Mouse (Mus musculus): ENCODE measurements around the gene Hexim1. TPM values are rescaled to one million over a fixed set of nuclear protein-coding genes. Genes with fewer than 3 reads are reported as not detected.

Gene Hexim1
- polyA plus RNA-seq, 1 experiment from 2014 or later, result 7.1 TPM

- no peak for ATAC-seq (ENCODE audit: low FRiP score, low TSS enrichment)
- Histone ChIP-seq H3K9ac (ENCODE audit: low read depth, low read length) (no peak overlapping the region), H3K9me3 (ENCODE audit: control insufficient read depth, low read length) (no peaks in the 10 kb centered on the region), H3K4me1 (ENCODE audit: control insufficient read depth, insufficient read depth, low read length) (peaks cover 8% of the 10 kb centered on the region), H3K27ac (ENCODE audit: low read depth, low read length) (no peak overlapping the region), H3K4me2 (replicated peaks; ENCODE audit: low read depth, low read length) (no peak overlapping the region), H3K36me3 (ENCODE audit: control insufficient read depth, insufficient read depth, low read length) (no peaks in the 10 kb centered on the region), H3K27me3 (ENCODE audit: control insufficient read depth, insufficient read depth, low read length) (no peaks in the 10 kb centered on the region), H3K4me3 (ENCODE audit: low read length) (no peak overlapping the region)
- WGBS, result 58% methylated on average over 5 of the region's 5 CpGs
These were observed 3.6 kb downstream of the Hexim1 start for GRCm38 (mm10) chr11:103119609-103120008.

DNA sequence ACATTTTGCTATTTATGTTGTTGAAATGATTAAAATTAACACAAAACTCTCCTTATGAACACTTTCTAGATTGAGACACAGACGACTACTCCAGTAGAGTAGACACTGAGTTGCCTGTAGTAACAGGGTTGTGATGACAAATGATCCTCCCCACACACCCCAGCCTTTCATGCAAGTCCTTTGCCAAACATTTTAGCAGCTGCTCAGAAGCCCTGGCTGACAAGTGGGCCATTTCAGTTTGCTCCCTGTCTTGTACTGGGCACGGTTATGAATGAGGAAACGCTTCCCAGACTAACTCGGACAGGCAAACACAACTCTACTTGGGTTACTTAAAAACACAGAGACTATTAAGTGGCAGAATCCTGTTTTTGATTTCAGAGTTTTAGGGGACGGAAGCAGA, 4.3 kb downstream of the Hexim1 start:
- no peak overlapping the region for H3K4me2 ChIP-seq (replicated peaks; ENCODE audit: low read depth, low read length)
- no peak for ATAC-seq (ENCODE audit: low FRiP score, low TSS enrichment)
- 56% methylated on average over 5 of the region's 5 CpGs for WGBS

DNA sequence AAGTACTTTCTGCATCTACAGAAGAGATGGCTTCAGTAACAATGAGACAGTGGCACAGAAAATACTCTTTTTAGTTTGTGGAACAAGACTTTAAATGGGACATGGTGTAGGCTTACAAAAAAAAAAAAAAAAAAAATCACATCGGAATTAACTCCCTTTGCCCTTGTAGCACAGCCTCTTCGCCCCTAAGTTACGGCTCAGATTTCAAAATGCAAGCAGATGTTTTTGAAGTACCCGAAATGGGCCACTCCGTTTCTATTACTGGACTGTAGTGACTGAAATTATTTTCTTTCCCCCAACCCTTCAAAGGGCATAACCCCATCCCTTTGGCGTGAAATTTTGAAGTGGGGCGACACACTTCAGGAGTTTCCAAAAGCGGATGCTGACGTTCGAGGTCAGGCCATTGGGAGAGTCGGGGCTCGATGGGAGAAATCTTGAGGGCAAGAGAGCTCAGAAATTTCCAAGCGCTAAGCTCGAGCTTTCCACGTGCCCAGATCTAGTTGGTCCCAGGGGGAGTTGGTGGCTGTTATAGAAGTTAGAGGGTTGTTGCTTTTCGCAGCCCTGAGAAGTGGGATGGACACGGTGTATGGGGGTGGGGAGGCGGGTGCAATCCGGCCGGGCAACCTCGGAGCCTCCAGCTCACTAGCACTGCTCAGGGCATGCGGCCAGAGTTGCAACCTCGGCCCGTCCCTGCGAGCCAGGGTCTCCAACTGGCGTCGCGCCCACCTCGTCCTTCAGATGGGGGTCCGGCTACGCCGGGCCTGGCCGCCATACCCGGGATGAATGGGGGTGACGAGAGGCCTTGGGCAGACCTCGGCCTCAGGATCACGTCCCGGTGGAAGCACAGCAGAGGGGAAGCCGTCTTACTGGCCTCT, 15.9 kb downstream of the Hexim1 start, which contains the start of gene Hexim2:
Gene Hexim2 (plus strand): TSS at position 729 of the 875 bp plus-strand sequence.
- under 1% methylated on average over 39 of the region's 39 CpGs for WGBS
- peak; percentile 59 for ATAC-seq (ENCODE audit: low FRiP score, low TSS enrichment)
- H3K36me3 ChIP-seq (ENCODE audit: control insufficient read depth, insufficient read depth, low read length), result no peaks in the 10 kb centered on the region

More for the DNA sequence above, 4.3 kb downstream of the Hexim1 start:
- Histone ChIP-seq H3K27ac (ENCODE audit: low read depth, low read length) (no peak overlapping the region), H3K36me3 (ENCODE audit: control insufficient read depth, insufficient read depth, low read length) (no peaks in the 10 kb centered on the region), H3K4me3 (ENCODE audit: low read length) (no peak overlapping the region), H3K4me1 (ENCODE audit: control insufficient read depth, insufficient read depth, low read length) (peaks cover 5% of the 10 kb centered on the region; the same call in 1 of the 2 replicates), H3K27me3 (ENCODE audit: control insufficient read depth, insufficient read depth, low read length) (no peaks in the 10 kb centered on the region), H3K9ac (ENCODE audit: low read depth, low read length) (no peak overlapping the region), H3K9me3 (ENCODE audit: control insufficient read depth, low read length) (no peaks in the 10 kb centered on the region)

DNA sequence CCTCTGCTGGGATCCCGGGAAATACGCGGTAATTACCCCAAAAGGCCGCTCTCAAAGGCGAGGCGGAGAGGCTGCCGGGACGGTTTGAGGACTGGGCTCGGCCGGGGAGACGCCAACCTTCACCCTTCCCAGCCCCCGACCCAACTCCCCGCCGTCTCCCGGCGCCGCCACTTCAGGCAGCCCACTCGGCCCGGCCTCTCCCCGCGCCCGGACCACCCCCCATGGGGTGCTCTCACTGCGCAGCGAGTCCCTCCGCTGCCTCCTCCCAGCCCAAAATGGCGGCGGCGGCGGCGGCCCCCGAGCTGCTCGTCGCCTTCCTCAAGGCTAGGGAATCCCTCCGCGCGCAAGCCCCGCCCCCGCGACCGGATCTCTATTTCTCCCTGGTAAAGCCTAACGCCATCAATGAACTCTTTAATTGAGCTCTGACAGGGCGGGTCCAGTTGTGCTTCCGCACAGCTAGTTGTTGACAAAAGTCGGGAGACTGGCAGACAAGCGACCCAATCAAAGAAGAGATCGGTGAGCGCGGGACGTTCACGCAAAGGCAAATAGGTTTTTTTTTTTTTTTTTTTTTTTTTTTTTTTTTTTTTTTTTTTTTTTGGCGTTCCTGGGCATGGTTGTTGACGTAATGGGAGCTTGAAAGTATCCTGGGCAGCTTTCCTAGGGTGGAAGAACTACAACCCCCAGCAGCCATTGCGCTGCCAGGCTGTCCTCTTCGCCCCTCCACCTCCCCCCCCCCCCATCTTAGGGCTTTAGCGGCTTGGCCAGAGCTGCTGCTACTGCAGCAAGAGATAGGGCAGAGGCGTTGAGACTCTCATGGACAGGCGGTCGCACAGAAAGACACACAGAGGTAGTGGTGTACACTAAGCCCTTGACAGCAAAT, 16.8 kb downstream of the Hexim1 start:
- under 1% methylated on average over 57 of the region's 58 CpGs for WGBS
- H3K4me3 ChIP-seq (ENCODE audit: low read length), result peak overlapping the region; percentile 98

More for the DNA sequence above, 15.9 kb downstream of the Hexim1 start, which contains the start of gene Hexim2:
- Histone ChIP-seq H3K4me2 (replicated peaks; ENCODE audit: low read depth, low read length) (peak within 1 kb of the TSS; percentile 57), H3K9me3 (ENCODE audit: control insufficient read depth, low read length) (no peaks in the 10 kb centered on the region), H3K9ac (ENCODE audit: low read depth, low read length) (peak within 1 kb of the TSS; percentile 100), H3K4me1 (ENCODE audit: control insufficient read depth, insufficient read depth, low read length) (peaks cover 25% of the 10 kb centered on the region; the same call in 1 of the 2 replicates), H3K27ac (ENCODE audit: low read depth, low read length) (peak within 1 kb of the TSS; percentile 98), H3K4me3 (ENCODE audit: low read length) (peak within 1 kb of the TSS; percentile 98), H3K27me3 (ENCODE audit: control insufficient read depth, insufficient read depth, low read length) (no peaks in the 10 kb centered on the region)

GRCm38 (mm10) chr11:103133456-103134185, 17.6 kb downstream of the Hexim1 start:
- Histone ChIP-seq H3K9ac (ENCODE audit: low read depth, low read length) (peak overlapping the region; percentile 58), H3K4me1 (ENCODE audit: control insufficient read depth, insufficient read depth, low read length) (peaks cover 25% of the 10 kb centered on the region; the same call in 1 of the 2 replicates), H3K4me3 (ENCODE audit: low read length) (peak overlapping the region; percentile 34), H3K9me3 (ENCODE audit: control insufficient read depth, low read length) (no peaks in the 10 kb centered on the region), H3K36me3 (ENCODE audit: control insufficient read depth, insufficient read depth, low read length) (no peaks in the 10 kb centered on the region; the same call in 1 of the 2 replicates), H3K27ac (ENCODE audit: low read depth, low read length) (peak overlapping the region; percentile 77; the same call in 1 of the 2 replicates), H3K4me2 (replicated peaks; ENCODE audit: low read depth, low read length) (peak overlapping the region; percentile 57), H3K27me3 (ENCODE audit: control insufficient read depth, insufficient read depth, low read length) (no peaks in the 10 kb centered on the region)
- WGBS, result 62% methylated on average over 6 of the region's 6 CpGs
- ATAC-seq (ENCODE audit: low FRiP score, low TSS enrichment), result no peak

More for the DNA sequence above, 16.8 kb downstream of the Hexim1 start:
- Histone ChIP-seq H3K36me3 (ENCODE audit: control insufficient read depth, insufficient read depth, low read length) (no peaks in the 10 kb centered on the region), H3K9ac (ENCODE audit: low read depth, low read length) (peak overlapping the region; percentile 100), H3K27me3 (ENCODE audit: control insufficient read depth, insufficient read depth, low read length) (no peaks in the 10 kb centered on the region), H3K9me3 (ENCODE audit: control insufficient read depth, low read length) (no peaks in the 10 kb centered on the region), H3K27ac (ENCODE audit: low read depth, low read length) (peak overlapping the region; percentile 98), H3K4me1 (ENCODE audit: control insufficient read depth, insufficient read depth, low read length) (peaks cover 25% of the 10 kb centered on the region; the same call in 1 of the 2 replicates), H3K4me2 (replicated peaks; ENCODE audit: low read depth, low read length) (peak overlapping the region; percentile 57)
- ATAC-seq (ENCODE audit: low FRiP score, low TSS enrichment), result peak; percentile 94

DNA sequence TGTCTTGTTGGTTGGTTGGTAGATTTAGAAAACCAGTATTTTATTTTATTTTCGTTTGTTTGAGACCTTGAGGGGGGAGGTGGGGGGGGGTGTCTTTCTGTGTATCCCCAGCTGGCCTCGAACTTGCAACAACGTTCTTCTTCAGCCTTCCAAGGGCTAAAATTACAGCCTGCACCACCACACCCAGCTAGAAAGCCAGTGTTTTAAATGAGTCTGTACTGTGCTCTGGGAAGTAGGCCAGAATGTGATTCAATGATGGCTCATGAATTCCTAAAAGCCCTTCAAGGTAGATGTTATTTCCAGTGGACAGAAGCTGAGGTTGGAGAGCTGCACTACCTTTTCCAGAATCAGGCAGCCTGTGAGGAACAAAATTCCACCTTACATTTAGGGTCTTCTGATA, 18.2 kb downstream of the Hexim1 start:
- no peak overlapping the region for H3K27ac ChIP-seq (ENCODE audit: low read depth, low read length)
- WGBS, result 85% methylated on average over 3 of the region's 3 CpGs

GRCm38 (mm10) chr11:103136039-103136577, 20.1 kb downstream of the Hexim1 start:
- WGBS, result 83% methylated on average over 8 of the region's 8 CpGs

More for the DNA sequence above, 18.2 kb downstream of the Hexim1 start:
- no peaks in the 10 kb centered on the region for H3K27me3 ChIP-seq (ENCODE audit: control insufficient read depth, insufficient read depth, low read length)
- no peak overlapping the region for H3K4me2 ChIP-seq (replicated peaks; ENCODE audit: low read depth, low read length)
- no peak overlapping the region for H3K4me3 ChIP-seq (ENCODE audit: low read length)
- peaks cover 4% of the 10 kb centered on the region; the same call in 1 of the 2 replicates for H3K36me3 ChIP-seq (ENCODE audit: control insufficient read depth, insufficient read depth, low read length)
- H3K9ac ChIP-seq (ENCODE audit: low read depth, low read length), result no peak overlapping the region
- peaks cover 25% of the 10 kb centered on the region; the same call in 1 of the 2 replicates for H3K4me1 ChIP-seq (ENCODE audit: control insufficient read depth, insufficient read depth, low read length)
- H3K9me3 ChIP-seq (ENCODE audit: control insufficient read depth, low read length), result no peaks in the 10 kb centered on the region
- no peak for ATAC-seq (ENCODE audit: low FRiP score, low TSS enrichment)

More at GRCm38 (mm10) chr11:103136039-103136577, 20.1 kb downstream of the Hexim1 start:
- no peak overlapping the region for H3K9ac ChIP-seq (ENCODE audit: low read depth, low read length)
- peaks cover 22% of the 10 kb centered on the region; the same call in 1 of the 2 replicates for H3K4me1 ChIP-seq (ENCODE audit: control insufficient read depth, insufficient read depth, low read length)
- H3K4me3 ChIP-seq (ENCODE audit: low read length), result no peak overlapping the region
- H3K9me3 ChIP-seq (ENCODE audit: control insufficient read depth, low read length), result no peaks in the 10 kb centered on the region
- H3K27me3 ChIP-seq (ENCODE audit: control insufficient read depth, insufficient read depth, low read length), result no peaks in the 10 kb centered on the region
- no peak overlapping the region for H3K27ac ChIP-seq (ENCODE audit: low read depth, low read length)
- H3K4me2 ChIP-seq (replicated peaks; ENCODE audit: low read depth, low read length), result no peak overlapping the region
- no peak for ATAC-seq (ENCODE audit: low FRiP score, low TSS enrichment)
- peaks cover 6% of the 10 kb centered on the region; the same call in 1 of the 2 replicates for H3K36me3 ChIP-seq (ENCODE audit: control insufficient read depth, insufficient read depth, low read length)

Data from kidney, embryonic 14.5 days (tissue).